Mouse (Mus musculus): ENCODE results near the gene Mtx1.

GRCm38 (mm10) chr3:89225918-89226317, 970 bp downstream of the Mtx1 start:
- no peak for TF ChIP-seq POLR2A (IDR thresholded peaks at IDR 0.05; ENCODE audit: low read depth, low read length)
- no peak for TF ChIP-seq CTCF (conservative IDR thresholded peaks at IDR 0.05; ENCODE audit: insufficient read depth, insufficient read length, low read depth, low read length)
